Mouse (Mus musculus) liver, postnatal 0 days (tissue): ENCODE measurements at regions not wholly inside any gene's neighbourhood (a gene's known extent, or its start where the extent isn't known, plus 50 kb on each side); places are given as distances from the start of the nearest gene placed in this dataset.

Experiments used
- CTCF ChIP-seq: sonication (generic); IDR thresholded peaks from 2 replicates; pipeline ENCODE4 v1.5.1; 2016; ENCODE audit warnings: antibody characterized with exemption, low read depth
- EP300 ChIP-seq: IDR thresholded peaks from 2 replicates; pipeline ENCODE4 v1.6.1; 2016; ENCODE audit warnings: antibody characterized with exemption, low read depth, mild to moderate bottlenecking

DNA sequence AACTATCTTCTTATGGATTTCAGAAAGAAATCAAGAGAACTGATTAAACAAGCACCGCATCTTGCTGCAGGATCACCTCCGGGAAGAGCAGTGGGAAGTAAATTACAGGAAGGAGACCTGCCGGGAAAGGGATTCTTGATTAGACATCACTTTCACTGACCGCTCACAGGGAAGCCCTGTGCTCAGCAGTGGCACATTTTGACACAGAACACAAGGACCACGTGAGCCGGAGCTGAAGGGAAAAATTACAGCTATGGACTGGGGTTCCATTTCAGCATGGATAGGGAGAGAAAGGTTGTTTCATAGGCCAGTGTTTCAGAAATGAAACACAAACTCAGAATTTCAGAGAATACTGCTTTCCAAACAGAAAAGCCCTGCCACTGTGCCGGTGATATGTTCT is 105.0 kb upstream of the Isl1 start:
- no peak for TF ChIP-seq CTCF
- no peak for TF ChIP-seq EP300
